Mouse (Mus musculus): ENCODE data around the gene Chrm4. TPM values are rescaled to one million over a fixed set of nuclear protein-coding genes. Genes with fewer than 3 reads are reported as not detected.
A peak's percentile ranks its signal among the peaks of the same experiment; 100 is the strongest.

Chrm4 gene
- polyA plus RNA-seq, 1 experiment from 2014 or later: 0.33 TPM

DNA sequence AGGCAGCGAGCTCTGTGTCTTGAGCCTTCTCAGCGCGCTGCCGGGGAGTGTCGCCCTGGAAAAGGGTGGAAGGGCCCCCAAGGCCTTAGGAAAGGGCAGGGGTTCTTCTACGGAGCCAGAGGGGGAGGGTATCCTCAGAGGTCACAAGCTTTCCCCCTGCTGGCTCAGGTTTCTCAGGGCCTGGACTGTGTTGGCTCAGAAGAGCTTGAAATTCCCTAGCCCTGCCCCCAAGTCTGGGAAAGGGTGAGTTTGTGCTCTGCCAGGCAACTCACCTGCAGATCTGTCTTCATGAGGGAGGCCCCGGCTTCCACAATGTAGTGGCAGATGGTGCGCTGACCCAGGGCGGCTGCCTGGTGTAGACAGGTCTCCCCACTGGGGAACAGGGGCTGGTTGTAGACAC lies 6.4 kb downstream of the Chrm4 start:
- no peak overlapping the region for H3K4me2 ChIP-seq (ENCODE audit: low read length)
- H3K9me3 ChIP-seq (replicated peaks; ENCODE audit: control insufficient read depth, low read length, poor library complexity, severe bottlenecking): no peaks in the 10 kb centered on the region
- no peak for ATAC-seq
- WGBS: 32% methylated on average over 9 of the region's 9 CpGs
- no peaks in the 10 kb centered on the region for H3K27me3 ChIP-seq (ENCODE audit: control insufficient read depth, insufficient read depth, low read depth, low read length)
- peaks cover 19% of the 10 kb centered on the region for H3K36me3 ChIP-seq (ENCODE audit: control insufficient read depth, insufficient read depth, low read length)
- no peak overlapping the region for H3K4me3 ChIP-seq (ENCODE audit: low read depth, low read length)
- H3K4me1 ChIP-seq (ENCODE audit: control insufficient read depth, insufficient read depth, low read length): peaks cover 16% of the 10 kb centered on the region
- H3K9ac ChIP-seq (ENCODE audit: low read depth, low read length): no peak overlapping the region
- H3K27ac ChIP-seq (ENCODE audit: low read length): no peak overlapping the region

DNA sequence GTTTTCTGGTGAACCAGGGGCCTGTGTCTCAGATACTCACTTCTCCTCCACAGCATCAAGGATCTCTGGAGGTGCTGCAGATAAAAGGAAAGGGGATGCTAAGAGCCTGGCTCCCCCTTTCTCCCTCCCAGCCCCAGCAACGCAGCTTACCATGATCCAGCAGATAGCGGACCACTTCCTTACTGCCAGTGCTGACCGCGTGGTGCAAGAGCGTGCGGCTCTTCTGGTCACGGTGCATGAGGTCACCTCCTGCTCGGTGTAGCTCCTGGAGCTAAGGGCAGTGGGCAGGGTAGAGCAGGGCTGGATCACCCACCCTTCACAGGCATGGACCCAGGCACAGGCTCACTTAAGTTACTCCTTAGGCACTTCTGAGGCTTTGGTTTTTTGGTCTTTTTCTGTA lies 7.0 kb downstream of the Chrm4 start:
- Histone ChIP-seq H3K27me3 (ENCODE audit: control insufficient read depth, insufficient read depth, low read depth, low read length) (no peaks in the 10 kb centered on the region), H3K4me2 (ENCODE audit: low read length) (no peak overlapping the region), H3K9ac (ENCODE audit: low read depth, low read length) (no peak overlapping the region), H3K4me3 (ENCODE audit: low read depth, low read length) (no peak overlapping the region), H3K27ac (ENCODE audit: low read length) (no peak overlapping the region), H3K36me3 (ENCODE audit: control insufficient read depth, insufficient read depth, low read length) (peaks cover 19% of the 10 kb centered on the region), H3K4me1 (ENCODE audit: control insufficient read depth, insufficient read depth, low read length) (peaks cover 16% of the 10 kb centered on the region), H3K9me3 (replicated peaks; ENCODE audit: control insufficient read depth, low read length, poor library complexity, severe bottlenecking) (no peaks in the 10 kb centered on the region)
- no peak for ATAC-seq
- WGBS: 57% methylated on average over 8 of the region's 8 CpGs

DNA sequence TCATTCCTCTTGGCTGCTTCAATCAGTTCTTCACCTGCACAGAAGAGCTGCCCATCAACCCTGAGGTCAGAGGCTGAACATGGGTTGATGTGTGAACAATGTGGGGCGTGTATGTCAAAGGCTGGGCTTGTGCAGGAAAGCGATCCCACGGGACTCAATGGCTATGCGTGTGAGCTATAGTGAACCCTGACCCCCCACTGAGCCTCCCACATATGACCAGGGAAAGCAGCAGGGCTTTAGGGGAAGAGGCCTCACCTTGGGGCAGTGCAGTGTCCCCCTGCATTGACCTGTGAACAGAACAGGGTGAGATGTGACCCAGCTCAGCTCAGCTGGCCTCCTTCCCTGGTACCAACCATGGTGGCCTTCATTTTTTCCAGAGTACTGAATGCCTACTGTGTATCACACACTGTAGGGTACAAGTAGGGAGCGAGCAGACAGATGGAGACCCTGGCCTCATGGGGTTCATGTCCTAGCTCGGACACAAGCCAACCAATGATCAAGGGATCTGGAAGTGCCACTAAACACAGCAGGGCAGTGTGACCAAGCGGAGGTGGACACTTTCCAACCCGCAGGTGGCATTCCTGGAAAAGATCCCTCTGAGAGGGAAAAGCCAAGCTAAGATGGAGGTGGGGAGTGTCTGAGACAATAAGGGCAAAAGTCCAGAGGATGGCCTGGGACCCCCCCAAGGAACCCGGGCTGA lies 7.9 kb downstream of the Chrm4 start:
- H3K4me1 ChIP-seq (ENCODE audit: control insufficient read depth, insufficient read depth, low read length): peaks cover 16% of the 10 kb centered on the region
- H3K27ac ChIP-seq (ENCODE audit: low read length): no peak overlapping the region
- peaks cover 25% of the 10 kb centered on the region for H3K36me3 ChIP-seq (ENCODE audit: control insufficient read depth, insufficient read depth, low read length)
- no peak overlapping the region for H3K4me3 ChIP-seq (ENCODE audit: low read depth, low read length)
- no peak for ATAC-seq
- H3K27me3 ChIP-seq (ENCODE audit: control insufficient read depth, insufficient read depth, low read depth, low read length): no peaks in the 10 kb centered on the region
- no peak overlapping the region for H3K4me2 ChIP-seq (ENCODE audit: low read length)
- 88% methylated on average over 9 of the region's 9 CpGs for WGBS
- no peaks in the 10 kb centered on the region for H3K9me3 ChIP-seq (replicated peaks; ENCODE audit: control insufficient read depth, low read length, poor library complexity, severe bottlenecking)
- H3K9ac ChIP-seq (ENCODE audit: low read depth, low read length): no peak overlapping the region

DNA sequence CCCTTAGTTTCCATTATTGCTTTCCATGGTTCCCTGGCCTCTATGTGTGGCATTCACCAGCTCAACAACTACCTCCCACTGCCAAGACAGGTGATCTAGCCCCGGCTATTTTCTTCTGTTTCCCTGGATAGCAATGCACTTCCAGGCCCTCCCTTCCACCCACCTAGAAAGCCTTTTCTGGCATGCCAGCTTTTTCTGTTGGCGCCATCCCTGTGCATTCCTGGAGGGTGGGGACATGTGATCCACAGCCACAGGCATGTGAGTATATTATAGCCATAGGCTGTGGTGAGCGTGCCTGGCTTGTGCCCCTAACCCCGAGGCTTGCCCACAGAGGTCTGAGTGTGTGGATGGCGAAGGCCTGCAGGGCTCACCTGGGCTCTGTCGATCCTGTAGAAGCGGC lies 9.1 kb downstream of the Chrm4 start:
- Histone ChIP-seq H3K27me3 (ENCODE audit: control insufficient read depth, insufficient read depth, low read depth, low read length) (no peaks in the 10 kb centered on the region), H3K4me1 (ENCODE audit: control insufficient read depth, insufficient read depth, low read length) (peaks cover 12% of the 10 kb centered on the region), H3K27ac (ENCODE audit: low read length) (no peak overlapping the region), H3K4me2 (ENCODE audit: low read length) (no peak overlapping the region), H3K9me3 (replicated peaks; ENCODE audit: control insufficient read depth, low read length, poor library complexity, severe bottlenecking) (no peaks in the 10 kb centered on the region), H3K9ac (ENCODE audit: low read depth, low read length) (no peak overlapping the region), H3K36me3 (ENCODE audit: control insufficient read depth, insufficient read depth, low read length) (peaks cover 27% of the 10 kb centered on the region), H3K4me3 (ENCODE audit: low read depth, low read length) (no peak overlapping the region)
- 87% methylated on average over 7 of the region's 7 CpGs for WGBS
- no peak for ATAC-seq

DNA sequence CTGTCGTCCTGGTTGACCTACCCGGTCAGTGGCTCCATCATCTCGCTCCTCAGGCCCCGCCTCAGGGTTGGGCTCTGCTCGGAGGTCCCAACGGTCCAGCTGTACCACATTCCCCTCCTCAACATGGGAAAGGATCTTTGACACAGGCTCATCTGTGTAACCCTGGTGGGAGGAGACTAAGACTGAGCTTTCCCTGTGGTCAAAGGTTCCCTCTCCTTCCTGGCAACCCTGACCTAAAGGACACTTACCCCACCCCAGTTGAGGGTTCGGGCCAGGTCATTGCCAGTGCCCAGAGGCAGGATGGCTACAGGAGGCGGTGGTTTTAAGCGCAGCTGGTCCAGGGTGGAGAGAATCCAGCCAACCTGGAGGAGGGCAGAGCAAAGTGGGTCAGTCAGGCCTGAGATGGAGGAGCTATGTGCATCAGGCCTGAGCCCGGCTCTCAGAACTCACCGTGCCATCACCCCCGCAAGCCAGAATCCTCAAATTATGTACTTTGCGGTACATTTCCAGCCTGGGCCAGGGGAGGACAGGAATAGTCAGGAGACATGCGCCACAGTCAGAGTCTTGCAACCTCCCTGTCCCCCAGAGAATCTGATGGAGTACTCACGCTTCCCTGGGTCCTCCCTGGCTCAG lies 12.4 kb downstream of the Chrm4 start:
- H3K4me1 ChIP-seq (ENCODE audit: control insufficient read depth, insufficient read depth, low read length): no peaks in the 10 kb centered on the region; the same call in 1 of the 2 replicates
- no peak overlapping the region; the same call in 1 of the 2 replicates for H3K9ac ChIP-seq (ENCODE audit: low read depth, low read length)
- H3K4me2 ChIP-seq (ENCODE audit: low read length): no peak overlapping the region
- H3K4me3 ChIP-seq (ENCODE audit: low read depth, low read length): no peak overlapping the region
- no peak for ATAC-seq
- H3K27ac ChIP-seq (ENCODE audit: low read length): no peak overlapping the region
- no peaks in the 10 kb centered on the region for H3K27me3 ChIP-seq (ENCODE audit: control insufficient read depth, insufficient read depth, low read depth, low read length)
- no peaks in the 10 kb centered on the region for H3K9me3 ChIP-seq (replicated peaks; ENCODE audit: control insufficient read depth, low read length, poor library complexity, severe bottlenecking)
- peaks cover 27% of the 10 kb centered on the region for H3K36me3 ChIP-seq (ENCODE audit: control insufficient read depth, insufficient read depth, low read length)
- 79% methylated on average over 15 of the region's 15 CpGs for WGBS

DNA sequence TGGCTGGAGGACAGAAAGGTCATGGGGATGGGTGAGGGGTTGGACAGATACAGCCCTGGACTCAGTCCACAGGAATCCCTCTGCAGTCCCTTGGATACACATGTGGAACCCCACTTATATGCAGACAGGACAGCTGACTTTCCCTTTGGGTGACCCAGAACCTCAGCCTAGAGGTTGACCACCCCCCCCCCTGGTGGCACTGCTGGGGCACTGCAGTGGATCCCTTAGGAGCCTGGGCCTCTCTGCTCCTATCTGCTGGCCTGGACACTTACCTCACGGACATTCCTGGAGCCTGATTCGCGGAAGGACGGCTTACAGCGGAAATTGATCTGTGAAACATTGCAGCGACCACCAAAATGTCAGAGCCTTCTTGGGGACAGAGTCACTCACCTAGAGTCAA lies 15.3 kb downstream of the Chrm4 start:
- Histone ChIP-seq H3K4me2 (ENCODE audit: low read length) (no peak overlapping the region), H3K4me3 (ENCODE audit: low read depth, low read length) (no peak overlapping the region), H3K27me3 (ENCODE audit: control insufficient read depth, insufficient read depth, low read depth, low read length) (no peaks in the 10 kb centered on the region), H3K9me3 (replicated peaks; ENCODE audit: control insufficient read depth, low read length, poor library complexity, severe bottlenecking) (no peaks in the 10 kb centered on the region), H3K27ac (ENCODE audit: low read length) (no peak overlapping the region), H3K4me1 (ENCODE audit: control insufficient read depth, insufficient read depth, low read length) (no peaks in the 10 kb centered on the region; the same call in none of the 2 replicates), H3K9ac (ENCODE audit: low read depth, low read length) (no peak overlapping the region), H3K36me3 (ENCODE audit: control insufficient read depth, insufficient read depth, low read length) (peaks cover 18% of the 10 kb centered on the region)
- 74% methylated on average over 6 of the region's 6 CpGs for WGBS
- no peak for ATAC-seq

DNA sequence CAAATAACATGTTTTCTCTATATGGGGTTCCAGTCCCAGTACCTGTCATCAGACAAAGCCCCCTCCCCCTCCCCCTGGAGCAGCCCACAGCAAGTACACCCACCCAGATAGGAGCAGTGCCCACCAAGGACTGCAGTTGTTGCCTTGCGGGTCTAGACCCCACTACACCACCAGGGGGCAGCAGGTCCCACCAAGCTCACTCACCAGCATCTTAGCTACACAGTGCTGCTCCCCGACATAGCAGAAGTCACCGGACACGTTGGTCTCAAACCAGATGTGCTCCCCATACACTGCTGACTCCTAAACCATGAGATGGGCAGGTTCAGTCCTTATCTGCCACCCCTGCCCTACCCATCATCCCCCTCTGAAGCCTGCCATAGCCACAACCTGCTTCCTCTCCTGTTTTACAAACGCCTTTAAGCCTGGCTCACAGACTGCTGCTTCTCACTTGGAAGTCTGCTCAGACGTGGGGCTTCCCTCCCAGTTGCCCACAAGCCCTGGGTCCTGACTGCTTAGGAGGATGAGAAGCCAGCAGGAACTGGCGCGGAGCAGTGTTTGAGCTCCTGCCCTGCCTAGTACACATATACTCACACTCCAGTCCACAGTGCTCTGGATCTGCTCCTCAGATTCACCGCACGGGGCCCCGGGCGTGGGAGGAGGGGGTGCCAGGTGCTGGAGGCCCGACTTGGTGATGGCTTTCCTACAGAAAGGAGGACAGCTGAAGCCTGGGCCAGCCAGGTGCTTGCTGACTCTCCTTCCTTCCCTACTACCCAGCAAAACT lies 17.3 kb downstream of the Chrm4 start:
- no peaks in the 10 kb centered on the region for H3K9me3 ChIP-seq (replicated peaks; ENCODE audit: control insufficient read depth, low read length, poor library complexity, severe bottlenecking)
- H3K9ac ChIP-seq (ENCODE audit: low read depth, low read length): no peak overlapping the region
- no peaks in the 10 kb centered on the region for H3K27me3 ChIP-seq (ENCODE audit: control insufficient read depth, insufficient read depth, low read depth, low read length)
- no peak overlapping the region for H3K4me3 ChIP-seq (ENCODE audit: low read depth, low read length)
- ATAC-seq: peak; percentile 71
- no peak overlapping the region for H3K27ac ChIP-seq (ENCODE audit: low read length)
- peaks cover 4% of the 10 kb centered on the region for H3K4me1 ChIP-seq (ENCODE audit: control insufficient read depth, insufficient read depth, low read length)
- peaks cover 5% of the 10 kb centered on the region for H3K36me3 ChIP-seq (ENCODE audit: control insufficient read depth, insufficient read depth, low read length)
- H3K4me2 ChIP-seq (ENCODE audit: low read length): no peak overlapping the region
- WGBS: 43% methylated on average over 13 of the region's 13 CpGs

DNA sequence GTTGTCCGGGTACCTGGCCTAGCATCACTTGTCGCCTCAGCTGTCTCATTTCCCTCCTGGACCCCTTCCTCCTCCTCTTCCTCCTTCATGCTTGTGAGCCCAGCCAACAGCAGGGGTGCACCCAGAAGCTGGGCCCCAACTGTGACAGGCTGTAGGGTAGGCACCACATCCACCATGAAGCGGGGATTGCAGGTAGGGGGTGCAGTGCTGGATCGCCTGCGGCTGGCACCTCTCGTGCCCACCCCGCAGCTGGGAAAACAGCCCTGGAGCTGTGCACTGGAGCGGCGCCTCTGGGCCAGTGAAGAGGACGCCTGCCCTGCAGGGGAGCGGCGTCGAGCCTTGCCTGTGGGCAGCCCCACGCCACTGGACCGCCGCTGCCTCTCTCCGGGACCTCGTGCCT lies 18.4 kb downstream of the Chrm4 start, which contains the start of gene Gm9821:
Gene Gm9821, plus strand, starts transcription at position 221 of the 400 bp plus-strand sequence.
- no peak within 1 kb of the TSS for H3K4me2 ChIP-seq (ENCODE audit: low read length)
- H3K9me3 ChIP-seq (replicated peaks; ENCODE audit: control insufficient read depth, low read length, poor library complexity, severe bottlenecking): no peaks in the 10 kb centered on the region
- WGBS: 79% methylated on average over 17 of the region's 18 CpGs
- peaks cover 12% of the 10 kb centered on the region for H3K4me1 ChIP-seq (ENCODE audit: control insufficient read depth, insufficient read depth, low read length)
- H3K27me3 ChIP-seq (ENCODE audit: control insufficient read depth, insufficient read depth, low read depth, low read length): no peaks in the 10 kb centered on the region
- ATAC-seq: no peak
- no peak within 1 kb of the TSS for H3K4me3 ChIP-seq (ENCODE audit: low read depth, low read length)
- peaks cover 2% of the 10 kb centered on the region; the same call in 1 of the 2 replicates for H3K36me3 ChIP-seq (ENCODE audit: control insufficient read depth, insufficient read depth, low read length)
- H3K9ac ChIP-seq (ENCODE audit: low read depth, low read length): no peak within 1 kb of the TSS
- no peak within 1 kb of the TSS for H3K27ac ChIP-seq (ENCODE audit: low read length)

DNA sequence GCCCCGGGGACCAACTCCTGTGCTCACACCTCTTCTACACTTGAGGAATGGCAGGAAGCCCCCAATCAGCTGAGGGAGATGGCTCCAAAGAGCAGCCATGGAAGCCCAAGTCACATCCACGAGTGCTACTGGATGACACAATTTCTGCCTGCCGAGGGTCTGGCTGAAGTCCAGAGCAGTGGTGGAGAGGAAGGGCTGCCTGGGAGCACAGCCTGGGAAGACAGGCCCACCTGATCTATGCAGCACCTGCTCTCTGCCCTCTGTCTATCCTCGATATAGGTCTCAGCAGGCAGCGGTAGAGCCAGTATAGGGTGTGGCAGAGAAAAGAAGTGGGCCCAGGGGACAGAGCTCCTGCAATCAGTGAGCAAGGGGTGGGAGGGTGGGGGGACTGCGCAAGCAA lies 19.8 kb downstream of the Chrm4 start:
- H3K4me1 ChIP-seq (ENCODE audit: control insufficient read depth, insufficient read depth, low read length): peaks cover 16% of the 10 kb centered on the region
- H3K27me3 ChIP-seq (ENCODE audit: control insufficient read depth, insufficient read depth, low read depth, low read length): no peaks in the 10 kb centered on the region
- ATAC-seq: no peak
- no peaks in the 10 kb centered on the region for H3K9me3 ChIP-seq (replicated peaks; ENCODE audit: control insufficient read depth, low read length, poor library complexity, severe bottlenecking)
- 69% methylated on average over 6 of the region's 6 CpGs for WGBS
- H3K9ac ChIP-seq (ENCODE audit: low read depth, low read length): no peak overlapping the region
- H3K4me2 ChIP-seq (ENCODE audit: low read length): no peak overlapping the region
- H3K27ac ChIP-seq (ENCODE audit: low read length): no peak overlapping the region
- no peaks in the 10 kb centered on the region for H3K36me3 ChIP-seq (ENCODE audit: control insufficient read depth, insufficient read depth, low read length)
- H3K4me3 ChIP-seq (ENCODE audit: low read depth, low read length): no peak overlapping the region

Data from midbrain, embryonic 16.5 days (tissue).